Mouse (Mus musculus): ENCODE results near the gene Kcnd1.

GRCm38 (mm10) chrX:7775501-7776205, 46.4 kb upstream of the Kcnd1 start:
- no peak for TF ChIP-seq POLR2A (IDR thresholded peaks at IDR 0.05; ENCODE audit: borderline replicate concordance, control insufficient read depth, low read depth, low read length)
- TF ChIP-seq CTCF (IDR thresholded peaks at IDR 0.05; ENCODE audit: control insufficient read depth, insufficient read depth, low read length), result no peak

All from bone marrow, adult 2 months (tissue).